Mouse (Mus musculus) CH12.LX (cell line): Measurements from ENCODE around the gene Ric1.

Experiments
- CTCF ChIP-seq, 2 experiments: IDR thresholded peaks in 1 of 2; conservative IDR thresholded peaks in 1 of 2; 2 replicates each; pipeline ENCODE4 v1.5.1; 2011 to 2012; ENCODE audit warnings: low read depth in 2 of 2, low read length in 2 of 2, improper control_type of control experiment in 1 of 2, inconsistent platforms in 1 of 2, mild to moderate bottlenecking in 1 of 2, moderate library complexity in 1 of 2
- KAT2A ChIP-seq: IDR thresholded peaks from 2 replicates; pipeline ENCODE4 v1.6.1; 2012; ENCODE audit warnings: low read length, improper control_type of control experiment, inconsistent platforms; ENCODE audit not compliant: insufficient replicate concordance
- POLR2AphosphoS2 ChIP-seq: IDR thresholded peaks from 2 replicates; pipeline ENCODE4 v1.6.1; 2011; ENCODE audit warnings: low read depth, low read length, improper control_type of control experiment
- SMC3 ChIP-seq: IDR thresholded peaks from 2 replicates; pipeline ENCODE4 v1.6.1; 2011; ENCODE audit warnings: low read depth, low read length, improper control_type of control experiment

GRCm38 (mm10) chr19:29484537-29484936, 37.5 kb upstream of the Ric1 start:
- TF ChIP-seq CTCF (conservative IDR thresholded peaks at IDR 0.05 in 1 of 2, IDR thresholded peaks at IDR 0.05 in 1 of 2; ENCODE audit: low read depth in 2 of 2, low read length in 2 of 2) = no peak
- TF ChIP-seq POLR2AphosphoS2 = no peak
- no peak for TF ChIP-seq SMC3
- no peak for TF ChIP-seq KAT2A
